Comparison of ENCODE assay signal across 9 mouse cellular contexts in the genomic region with DNA sequence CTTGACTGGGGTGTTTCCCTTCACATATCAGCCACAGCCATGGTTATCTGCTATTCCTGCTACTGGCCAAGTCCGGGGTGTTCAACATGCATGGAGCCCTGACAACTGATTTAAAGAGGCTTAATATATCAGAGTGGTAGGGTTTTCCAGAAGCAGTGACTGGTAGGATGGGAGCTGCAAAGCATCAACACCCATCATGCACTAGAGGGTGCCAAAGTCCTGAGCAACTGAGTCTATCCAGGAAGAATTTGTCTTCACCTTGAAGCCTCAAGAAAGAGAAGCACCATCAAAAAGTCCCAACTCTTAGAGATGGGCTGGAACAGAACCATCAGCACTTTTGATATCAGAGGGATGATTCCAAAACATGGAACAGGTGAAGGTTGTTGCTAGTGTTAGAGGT.
DNase-seq lines count a peak whose midpoint lies in the region; ATAC-seq lines count a peak whose summit lies in the region.
"Had no signal": no experiment of that assay in that cellular context is flagged by ENCODE, and none has a peak within 500 bp of the region (broad histone marks: within the 10 kb centered on the region; RNA-seq: fewer than 3 reads in every experiment).

No protein-coding gene starts in this region.

- no peaks in the 10 kb centered on the region for H3K27me3 ChIP-seq in heart, embryonic 11.5 days (ENCODE audit: control insufficient read depth, insufficient read depth, low read length)
- H3K27me3 ChIP-seq in hindbrain, embryonic 16.5 days (replicated peaks; ENCODE audit: control insufficient read depth, insufficient read depth, low read length) = no peaks in the 10 kb centered on the region
- H3K27me3 ChIP-seq: neural tube, embryonic 13.5 days had no signal

- peak; percentile 34 to 53 for DNase-seq in heart, adult 18-20 months
- DNase-seq in thymus, postnatal 25 days = peak; percentile 18
- no peak for DNase-seq in thymus, adult 18-20 months
- peak; percentile 80 for DNase-seq in cerebellum, postnatal 10 days
- DNase-seq in spleen, postnatal 36 days (ENCODE audit: low spot score in 2 of 2) = no peak

- H3K4me3 ChIP-seq in heart, embryonic 11.5 days (ENCODE audit: low read depth, low read length) = no peak overlapping the region
- H3K4me3 ChIP-seq in hindbrain, embryonic 16.5 days (ENCODE audit: low read length) = no peak overlapping the region
- H3K4me3 ChIP-seq: neural tube, embryonic 13.5 days had no signal

- no peaks in the 10 kb centered on the region for H3K36me3 ChIP-seq in heart, embryonic 11.5 days (ENCODE audit: control insufficient read depth, insufficient read depth, low read length)
- no peaks in the 10 kb centered on the region for H3K36me3 ChIP-seq in hindbrain, embryonic 16.5 days (ENCODE audit: control insufficient read depth, insufficient read depth, low read length)
- H3K36me3 ChIP-seq: neural tube, embryonic 13.5 days had no signal

- WGBS in heart, embryonic 11.5 days (ENCODE audit: insufficient replicate concordance) = 40% methylated on average over 1 of the region's 1 CpGs
- 58% methylated on average over 1 of the region's 1 CpGs for WGBS in hindbrain, embryonic 16.5 days

- H3K9ac ChIP-seq in heart, embryonic 11.5 days (ENCODE audit: low read depth, low read length) = no peak overlapping the region
- H3K9ac ChIP-seq in hindbrain, embryonic 16.5 days (ENCODE audit: low read depth, low read length) = no peak overlapping the region
- H3K9ac ChIP-seq: neural tube, embryonic 13.5 days had no signal

- ATAC-seq in heart, embryonic 11.5 days (replicated peaks; ENCODE audit: insufficient number of reproducible peaks, low FRiP score, low TSS enrichment) = no peak
- peak; percentile 69 for ATAC-seq in hindbrain, embryonic 16.5 days
- ATAC-seq in megakaryocyte, adult 5-6 weeks (ENCODE audit: poor library complexity, severe bottlenecking) = 0 out of 2 replicates have a peak, but pooled peaks have one; percentile 35

- H3K27ac ChIP-seq in heart, embryonic 11.5 days (ENCODE audit: low read depth, low read length) = no peak overlapping the region
- no peak overlapping the region for H3K27ac ChIP-seq in hindbrain, embryonic 16.5 days (ENCODE audit: low read depth, low read length)
- H3K27ac ChIP-seq: neural tube, embryonic 13.5 days had no signal

- H3K4me2 ChIP-seq in heart, embryonic 11.5 days = no peak overlapping the region
- no peak overlapping the region for H3K4me2 ChIP-seq in hindbrain, embryonic 16.5 days (ENCODE audit: low read length)
- H3K4me2 ChIP-seq: neural tube, embryonic 13.5 days had no signal

- H3K4me1 ChIP-seq in heart, embryonic 11.5 days (ENCODE audit: control insufficient read depth, insufficient read depth, low read length) = no peaks in the 10 kb centered on the region
- no peaks in the 10 kb centered on the region for H3K4me1 ChIP-seq in hindbrain, embryonic 16.5 days (ENCODE audit: control insufficient read depth, insufficient read depth, low read depth, low read length)
- H3K4me1 ChIP-seq: neural tube, embryonic 13.5 days had no signal

- no peaks in the 10 kb centered on the region for H3K9me3 ChIP-seq in heart, embryonic 11.5 days (replicated peaks; ENCODE audit: control insufficient read depth, low read length)
- no peaks in the 10 kb centered on the region for H3K9me3 ChIP-seq in hindbrain, embryonic 16.5 days (ENCODE audit: control insufficient read depth, low read length)
- H3K9me3 ChIP-seq: neural tube, embryonic 13.5 days had no signal

Comparison
In these comparisons a context has a peak if more than half of its experiments do, and no peak if none do; other contexts are left out.
1. DNase-seq: peak in heart, adult 18-20 months (2 of 2), thymus, postnatal 25 days (single experiment) and cerebellum, postnatal 10 days (2 of 2); none in thymus, adult 18-20 months (0 of 2) and spleen, postnatal 36 days (0 of 2).